In genomic region chr11:32224468-32225139, GRCm38 (mm10) we compare ENCODE assay signal across 8 mouse cellular contexts. TPM values are rescaled to one million over a fixed set of nuclear protein-coding genes. Genes with fewer than 3 reads are reported as not detected.
DNase-seq lines count a peak whose midpoint lies in the region; ATAC-seq and TF ChIP-seq lines count a peak whose summit lies in the region.

No protein-coding gene starts in this region.

- H3K9ac ChIP-seq in embryonic facial prominence, embryonic 14.5 days (ENCODE audit: low read depth, low read length): no peak overlapping the region
- no peak overlapping the region for H3K9ac ChIP-seq in heart, embryonic 15.5 days
- no peak overlapping the region for H3K9ac ChIP-seq in kidney, postnatal 0 days (ENCODE audit: low read depth, low read length)

- TF ChIP-seq POLR2A in spleen, adult 2 months (IDR thresholded peaks at IDR 0.05; ENCODE audit: low read depth, low read length): no peak
- no peak for TF ChIP-seq POLR2A in thymus, adult 2 months (IDR thresholded peaks at IDR 0.05; ENCODE audit: control insufficient read depth, extremely low read depth, insufficient read depth, low read length, poor library complexity)

- peak overlapping the region; percentile 7; the same call in 1 of the 2 replicates for H3K4me2 ChIP-seq in embryonic facial prominence, embryonic 14.5 days (ENCODE audit: low read depth, low read length)
- peak overlapping the region; percentile 14; the same call in 1 of the 2 replicates for H3K4me2 ChIP-seq in heart, embryonic 15.5 days
- no peak overlapping the region for H3K4me2 ChIP-seq in kidney, postnatal 0 days (ENCODE audit: low read length)

- H3K36me3 ChIP-seq in spleen, adult 2 months (ENCODE audit: control insufficient read depth, insufficient read depth, low read length): no peaks in the 10 kb centered on the region; the same call in 1 of the 2 replicates
- H3K36me3 ChIP-seq in embryonic facial prominence, embryonic 14.5 days (ENCODE audit: control insufficient read depth, insufficient read depth, low read length): peaks cover 9% of the 10 kb centered on the region; the same call in 1 of the 2 replicates
- H3K36me3 ChIP-seq in heart, embryonic 15.5 days: 0 out of 2 replicates have a peak, but pooled peaks cover 4% of the 10 kb centered on the region
- no peaks in the 10 kb centered on the region for H3K36me3 ChIP-seq in kidney, postnatal 0 days (ENCODE audit: insufficient read depth, low read length)
- no peaks in the 10 kb centered on the region for H3K36me3 ChIP-seq in thymus, adult 2 months (ENCODE audit: control insufficient read depth, insufficient read depth, low read length)

- ATAC-seq in embryonic facial prominence, embryonic 14.5 days (ENCODE audit: low read depth): no peak; the same call in 1 of the 2 replicates
- peak; percentile 60 for ATAC-seq in heart, embryonic 15.5 days (replicated peaks; ENCODE audit: insufficient number of reproducible peaks, insufficient read depth, low FRiP score, low read depth)
- no peak for ATAC-seq in kidney, postnatal 0 days (replicated peaks; ENCODE audit: low FRiP score, low read depth)

- no peak for TF ChIP-seq CTCF in spleen, adult 2 months (IDR thresholded peaks at IDR 0.05; ENCODE audit: extremely low read depth, insufficient read depth, insufficient read length, insufficient replicate concordance)
- no peak for TF ChIP-seq CTCF in kidney, postnatal 0 days (IDR thresholded peaks at IDR 0.05; ENCODE audit: low read depth)
- TF ChIP-seq CTCF in thymus, adult 2 months (IDR thresholded peaks at IDR 0.05; ENCODE audit: borderline replicate concordance, control insufficient read depth, extremely low read depth, insufficient read depth, low read length, poor library complexity): no peak

- no peak overlapping the region for H3K4me3 ChIP-seq in spleen, adult 2 months (ENCODE audit: extremely low read depth, insufficient read depth, insufficient read length)
- no peak overlapping the region for H3K4me3 ChIP-seq in embryonic facial prominence, embryonic 14.5 days (ENCODE audit: low read depth, low read length)
- no peak overlapping the region for H3K4me3 ChIP-seq in heart, embryonic 15.5 days
- H3K4me3 ChIP-seq in kidney, postnatal 0 days (replicated peaks; ENCODE audit: low read depth, low read length): no peak overlapping the region
- no peak overlapping the region for H3K4me3 ChIP-seq in thymus, adult 2 months (ENCODE audit: control insufficient read depth, insufficient read depth, low read length)

- H3K27ac ChIP-seq in spleen, adult 2 months (ENCODE audit: insufficient read depth, low read length): peak overlapping the region; percentile 35; the same call in 1 of the 2 replicates
- peak overlapping the region; percentile 79 for H3K27ac ChIP-seq in embryonic facial prominence, embryonic 14.5 days (replicated peaks; ENCODE audit: low read depth, low read length)
- peak overlapping the region; percentile 88 for H3K27ac ChIP-seq in heart, embryonic 15.5 days
- H3K27ac ChIP-seq in kidney, postnatal 0 days: peak overlapping the region; percentile 89
- H3K27ac ChIP-seq in thymus, adult 2 months (ENCODE audit: control insufficient read depth, insufficient read depth, low read length): no peak overlapping the region

- DNase-seq in spleen, adult 2 months (ENCODE audit: low read depth in 1 of 2, low spot score in 2 of 2): no peak
- no peak for DNase-seq in spleen, adult 12 weeks (ENCODE audit: low spot score)
- DNase-seq in embryonic facial prominence, embryonic 14.5 days (ENCODE audit: low spot score): peak; percentile 86
- peak; percentile 86 for DNase-seq in kidney, postnatal 0 days (ENCODE audit: low spot score)
- DNase-seq in lung, postnatal 36 days: peak; percentile 97
- DNase-seq in testis, postnatal 10 days (ENCODE audit: low spot score): peak; percentile 86
- DNase-seq in thymus, adult 2 months: no peak

- H3K27me3 ChIP-seq in spleen, adult 2 months (ENCODE audit: control insufficient read depth, insufficient read depth, low read length): peaks cover 12% of the 10 kb centered on the region
- H3K27me3 ChIP-seq in embryonic facial prominence, embryonic 14.5 days (replicated peaks; ENCODE audit: control insufficient read depth, insufficient read depth, low read length): no peaks in the 10 kb centered on the region
- no peaks in the 10 kb centered on the region for H3K27me3 ChIP-seq in heart, embryonic 15.5 days
- H3K27me3 ChIP-seq in kidney, postnatal 0 days (ENCODE audit: insufficient read depth, low read length): no peaks in the 10 kb centered on the region
- H3K27me3 ChIP-seq in thymus, adult 2 months (ENCODE audit: control insufficient read depth, insufficient read depth, low read length): peaks cover 25% of the 10 kb centered on the region

- H3K4me1 ChIP-seq in spleen, adult 2 months (ENCODE audit: control insufficient read depth, insufficient read depth, insufficient read length): peaks cover 22% of the 10 kb centered on the region
- peaks cover 46% of the 10 kb centered on the region for H3K4me1 ChIP-seq in embryonic facial prominence, embryonic 14.5 days (ENCODE audit: control insufficient read depth, insufficient read depth, low read length)
- peaks cover 62% of the 10 kb centered on the region for H3K4me1 ChIP-seq in heart, embryonic 15.5 days (replicated peaks)
- peaks cover 37% of the 10 kb centered on the region for H3K4me1 ChIP-seq in kidney, postnatal 0 days (replicated peaks; ENCODE audit: insufficient read depth, low read length)
- peaks cover 34% of the 10 kb centered on the region for H3K4me1 ChIP-seq in thymus, adult 2 months (replicated peaks; ENCODE audit: control insufficient read depth, insufficient read depth, low read length)

- WGBS in spleen, adult 2 months: 20% methylated on average over 4 of the region's 4 CpGs
- WGBS in embryonic facial prominence, embryonic 14.5 days: 24% methylated on average over 4 of the region's 4 CpGs
- 27% methylated on average over 4 of the region's 4 CpGs for WGBS in heart, embryonic 15.5 days
- WGBS in kidney, postnatal 0 days: 18% methylated on average over 4 of the region's 4 CpGs
- WGBS in thymus, adult 2 months: 14% methylated on average over 4 of the region's 4 CpGs

- H3K9me3 ChIP-seq in embryonic facial prominence, embryonic 14.5 days (ENCODE audit: control insufficient read depth, low read length): no peaks in the 10 kb centered on the region
- H3K9me3 ChIP-seq in heart, embryonic 15.5 days (replicated peaks): no peaks in the 10 kb centered on the region
- no peaks in the 10 kb centered on the region for H3K9me3 ChIP-seq in kidney, postnatal 0 days (replicated peaks; ENCODE audit: low read length)

RNA-seq across cellular contexts. Expression of gene Mpg, which starts 1.7 kb away (rescaled TPM):
- polyA plus RNA-seq in spleen, adult 2 months (2012; rRNA removed): 10.4 and 11.1 TPM in 2 replicates
- polyA plus RNA-seq in embryonic facial prominence, embryonic 14.5 days (2014; fragmentation: Nextera tagmentation; extraction: Ambion mirVana): 29.7 and 34.1 TPM in 2 replicates
- polyA plus RNA-seq in heart, embryonic 15.5 days (2015; fragmentation: Nextera tagmentation; extraction: Ambion mirVana): 14.3 and 22.4 TPM in 2 replicates
- 31.6 and 33.0 TPM in 2 replicates for polyA plus RNA-seq in kidney, postnatal 0 days (2015; fragmentation: Nextera tagmentation; extraction: Ambion mirVana)
- 21.0 and 25.5 TPM in 2 replicates for polyA plus RNA-seq in thymus, adult 2 months (2012; rRNA removed)

RNA-seq across cellular contexts. Expression of gene Rhbdf1, which starts 2.5 kb away (rescaled TPM):
- 52.3 and 55.3 TPM in 2 replicates for polyA plus RNA-seq in spleen, adult 2 months (2012; rRNA removed)
- polyA plus RNA-seq in embryonic facial prominence, embryonic 14.5 days (2014; fragmentation: Nextera tagmentation; extraction: Ambion mirVana): 58.4 and 60.1 TPM in 2 replicates
- 35.6 and 42.8 TPM in 2 replicates for polyA plus RNA-seq in heart, embryonic 15.5 days (2015; fragmentation: Nextera tagmentation; extraction: Ambion mirVana)
- polyA plus RNA-seq in kidney, postnatal 0 days (2015; fragmentation: Nextera tagmentation; extraction: Ambion mirVana): 49.3 and 55.0 TPM in 2 replicates
- 29.9 and 44.9 TPM in 2 replicates for polyA plus RNA-seq in thymus, adult 2 months (2012; rRNA removed)

RNA-seq across cellular contexts. Expression of gene Snrnp25, which starts 19.4 kb away (rescaled TPM):
- polyA plus RNA-seq in spleen, adult 2 months (2012; rRNA removed): 29.7 and 32.5 TPM in 2 replicates
- 43.2 and 46.4 TPM in 2 replicates for polyA plus RNA-seq in embryonic facial prominence, embryonic 14.5 days (2014; fragmentation: Nextera tagmentation; extraction: Ambion mirVana)
- polyA plus RNA-seq in heart, embryonic 15.5 days (2015; fragmentation: Nextera tagmentation; extraction: Ambion mirVana): 34.5 and 45.1 TPM in 2 replicates
- polyA plus RNA-seq in kidney, postnatal 0 days (2015; fragmentation: Nextera tagmentation; extraction: Ambion mirVana): 49.5 and 49.6 TPM in 2 replicates
- 56.3 and 66.1 TPM in 2 replicates for polyA plus RNA-seq in thymus, adult 2 months (2012; rRNA removed)

RNA-seq across cellular contexts. Expression of gene Il9r, which starts 24.5 kb away (rescaled TPM):
- 27.6 and 36.0 TPM in 2 replicates for polyA plus RNA-seq in spleen, adult 2 months (2012; rRNA removed)
- polyA plus RNA-seq in embryonic facial prominence, embryonic 14.5 days (2014; fragmentation: Nextera tagmentation; extraction: Ambion mirVana): 0.14 and 0.22 TPM in 2 replicates
- polyA plus RNA-seq in heart, embryonic 15.5 days (2015; fragmentation: Nextera tagmentation; extraction: Ambion mirVana): 0.09 and 0.77 TPM in 2 replicates
- not detected in 2 replicates for polyA plus RNA-seq in kidney, postnatal 0 days (2015; fragmentation: Nextera tagmentation; extraction: Ambion mirVana)
- polyA plus RNA-seq in thymus, adult 2 months (2012; rRNA removed): 16.4 and 19.9 TPM in 2 replicates

RNA-seq across cellular contexts. Expression of gene Nprl3, which starts 42.9 kb away (rescaled TPM):
- 76.9 and 87.3 TPM in 2 replicates for polyA plus RNA-seq in spleen, adult 2 months (2012; rRNA removed)
- 22.3 and 27.0 TPM in 2 replicates for polyA plus RNA-seq in embryonic facial prominence, embryonic 14.5 days (2014; fragmentation: Nextera tagmentation; extraction: Ambion mirVana)
- polyA plus RNA-seq in heart, embryonic 15.5 days (2015; fragmentation: Nextera tagmentation; extraction: Ambion mirVana): 29.8 and 33.6 TPM in 2 replicates
- 36.9 and 44.2 TPM in 2 replicates for polyA plus RNA-seq in kidney, postnatal 0 days (2015; fragmentation: Nextera tagmentation; extraction: Ambion mirVana)
- polyA plus RNA-seq in thymus, adult 2 months (2012; rRNA removed): 107 and 118 TPM in 2 replicates

Comparison
In these comparisons a context has a peak if more than half of its experiments do, and no peak if none do; other contexts are left out.
1. DNase-seq: peak in embryonic facial prominence, embryonic 14.5 days (single experiment), kidney, postnatal 0 days (single experiment), lung, postnatal 36 days (single experiment) and testis, postnatal 10 days (single experiment); none in spleen, adult 2 months (0 of 2), spleen, adult 12 weeks (single experiment) and thymus, adult 2 months (single experiment).